Mouse (Mus musculus): Measurements from ENCODE around the gene Prss41.

GRCm38 (mm10) chr17:23825591-23825990, 18.4 kb downstream of the Prss41 start:
- TF ChIP-seq POLR2A (IDR thresholded peaks at IDR 0.05; ENCODE audit: borderline replicate concordance, extremely low read depth, low read depth, low read length) (no peak), CTCF (IDR thresholded peaks at IDR 0.05; ENCODE audit: insufficient read depth, low read length) (no peak)
